Mouse (Mus musculus) adrenal gland, adult 8-10 months (tissue): Measurements from ENCODE around the gene Mindy2. TPM values are rescaled to one million over a fixed set of nuclear protein-coding genes. Genes with fewer than 3 reads are reported as not detected.
"Not testable (repeated sequence)": the region's sequence is repeated elsewhere in the genome, so short reads cannot be mapped to it uniquely, and the experiment has no call there.

ENCODE experiments used
- DNase-seq: peaks from one replicate; pipeline ENCODE4 v3.0.0; 2022
- total RNA-seq, 4 experiments: library from RNA; stranded (reverse); gene quantifications; 2 replicates each; pipeline ENCODE4 v1.2.4; 2022

The Mindy2 gene
- total RNA-seq, 4 experiments from 2014 or later = 15.9 to 22.7 (median 19.1) TPM

DNA sequence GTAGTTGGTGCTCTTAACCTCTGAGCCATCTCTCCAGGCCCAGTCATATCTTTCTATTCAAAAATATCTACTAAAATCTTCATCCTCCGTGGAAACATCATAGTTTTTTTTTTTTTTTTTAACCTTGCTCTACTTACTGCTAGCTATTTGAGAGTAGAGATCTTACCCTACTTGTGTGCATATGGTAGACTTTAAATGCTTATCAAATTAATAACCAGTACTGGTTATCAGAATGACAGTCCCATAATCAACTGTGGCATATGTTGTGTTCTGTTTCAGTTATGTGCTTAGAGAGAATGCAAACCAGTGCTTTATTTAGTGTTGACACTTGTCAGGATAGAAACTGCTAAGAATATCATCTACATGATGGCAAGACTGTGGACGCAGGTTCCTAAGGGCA lies 78.9 kb downstream of the Mindy2 start:
- no peak for DNase-seq

DNA sequence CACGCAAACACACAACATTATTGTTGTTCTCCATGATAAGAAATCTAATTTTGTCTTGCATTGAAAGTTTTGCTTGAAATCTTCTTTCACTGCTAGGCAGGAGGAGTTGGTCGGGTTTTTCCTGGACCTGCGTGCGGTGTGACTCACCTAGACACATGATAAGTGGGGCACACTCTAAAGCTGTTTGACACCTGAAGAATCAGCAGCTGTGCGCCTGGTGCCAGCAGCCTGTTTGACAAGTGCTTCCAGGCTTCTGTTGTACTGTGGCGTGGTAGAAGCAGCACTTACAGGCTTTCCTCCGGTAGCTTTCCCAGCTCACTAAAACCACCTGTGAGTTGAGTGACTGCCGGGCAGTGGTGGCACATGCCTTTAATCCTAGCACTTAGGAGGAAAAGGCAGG lies 86.6 kb downstream of the Mindy2 start:
- no peak for DNase-seq

DNA sequence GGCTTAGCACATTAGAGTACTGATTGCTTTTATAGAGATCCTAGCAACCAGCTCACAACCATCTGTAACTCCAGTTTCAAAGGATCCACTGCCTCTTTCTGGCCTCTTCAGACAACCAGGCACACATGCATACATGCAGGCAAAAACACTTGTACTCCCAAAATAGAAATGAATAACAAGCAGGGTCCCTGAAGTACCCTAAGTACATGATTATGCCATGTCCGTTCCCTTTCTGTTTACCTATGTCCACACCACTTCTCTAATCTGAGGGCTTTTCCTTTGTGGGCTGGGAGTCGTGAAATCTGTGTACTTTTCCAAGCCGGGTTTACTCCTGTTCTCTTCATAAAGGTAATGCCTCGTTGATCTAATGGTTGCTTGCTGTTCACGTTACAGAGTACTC lies 89.3 kb downstream of the Mindy2 start:
- DNase-seq = no peak

DNA sequence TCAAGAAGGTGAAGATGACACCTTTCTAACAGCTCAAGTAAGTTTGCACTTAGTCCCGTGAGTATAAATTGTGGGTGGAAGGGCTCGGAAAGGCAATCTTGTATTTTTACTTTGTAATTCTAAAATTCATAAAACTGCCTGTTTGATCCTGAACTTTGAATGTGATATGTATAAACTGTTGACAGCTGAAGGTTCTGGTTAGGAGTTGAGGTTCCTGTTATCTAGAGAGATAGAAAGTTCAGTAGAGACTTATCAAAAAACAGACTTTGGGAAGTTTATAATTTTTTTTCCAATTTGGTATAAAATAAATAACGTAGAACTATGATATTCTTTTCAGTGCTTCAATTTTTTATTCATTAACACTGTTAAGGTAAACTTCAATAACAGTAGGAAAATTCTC lies 94.1 kb downstream of the Mindy2 start:
- DNase-seq = no peak

DNA sequence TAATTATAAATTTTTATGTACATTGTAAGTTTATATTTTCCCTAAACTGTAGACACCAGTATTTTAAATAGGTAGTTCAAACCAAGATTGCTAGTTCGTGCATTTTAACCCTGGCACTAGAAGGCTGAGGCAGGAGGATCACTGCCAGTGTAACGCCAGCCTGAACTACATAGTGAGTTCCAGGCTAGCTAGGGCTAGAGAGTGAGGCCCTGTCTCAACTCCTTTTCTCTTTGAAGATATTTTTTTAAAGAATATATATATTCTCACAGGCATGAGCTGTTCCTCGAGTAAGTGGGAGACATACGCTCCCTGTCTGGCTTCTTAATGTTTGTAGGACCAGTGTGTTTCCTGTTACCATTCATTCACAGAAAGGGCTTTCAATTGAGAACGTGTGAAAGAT lies 100.2 kb downstream of the Mindy2 start:
- DNase-seq = no peak

DNA sequence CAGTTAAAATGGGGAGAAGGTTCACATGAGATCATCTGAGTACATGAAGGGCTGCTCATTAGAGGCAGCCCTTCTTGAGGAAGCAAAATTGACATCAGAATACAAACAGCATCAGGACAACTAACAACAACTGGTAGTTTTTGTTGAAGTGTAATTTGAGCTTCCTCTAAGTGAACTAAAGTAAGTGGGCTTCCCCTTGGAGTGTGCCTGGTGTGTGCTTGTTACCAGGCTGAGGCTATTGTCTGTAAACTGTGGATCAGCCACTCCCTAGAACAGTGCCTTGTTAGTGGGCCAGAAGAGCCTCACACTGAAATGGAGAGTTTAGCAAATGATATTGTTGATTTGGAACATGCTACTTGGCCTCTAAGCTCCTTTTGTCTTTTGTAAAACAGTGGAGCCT lies 101.5 kb downstream of the Mindy2 start:
- no peak for DNase-seq

DNA sequence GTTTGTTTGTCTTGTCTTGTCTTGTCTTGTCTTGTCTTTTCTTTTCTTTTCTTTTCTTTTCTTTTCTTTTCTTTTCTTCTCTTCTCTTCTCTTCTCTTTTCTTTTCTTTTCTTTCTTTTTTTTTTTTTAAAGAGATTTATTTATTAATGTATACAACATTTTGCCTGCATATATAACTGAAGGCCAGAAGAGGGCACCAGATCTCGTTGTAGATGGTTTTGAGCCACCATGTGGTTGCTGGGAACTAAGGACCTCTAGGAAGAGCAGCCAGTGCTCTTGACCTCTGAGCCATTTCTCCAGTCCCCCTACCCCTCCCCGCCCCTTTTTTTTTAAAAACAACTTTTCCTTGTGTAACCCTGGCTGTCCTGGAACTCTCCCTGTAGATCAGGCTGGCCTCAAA lies 104.7 kb downstream of the Mindy2 start:
- not testable (repeated sequence) for DNase-seq

DNA sequence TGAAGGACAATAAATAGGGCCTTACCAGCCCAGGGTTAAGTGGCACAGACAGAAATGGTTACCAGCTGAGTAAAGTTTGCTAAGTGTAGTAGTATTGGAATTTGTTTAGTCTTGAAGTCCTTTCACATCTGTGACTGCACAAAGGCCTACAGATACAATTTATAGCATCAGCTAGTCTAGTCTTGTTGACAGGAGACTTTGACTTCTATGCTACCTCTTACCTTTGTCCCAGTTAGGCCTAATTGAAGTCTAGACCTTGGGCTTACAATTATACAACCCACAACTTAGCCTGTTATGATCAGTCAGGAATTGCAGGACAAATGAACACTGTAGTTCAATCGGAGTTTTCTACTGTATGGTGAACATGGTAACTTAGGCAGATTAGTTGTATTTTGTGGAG lies 105.5 kb downstream of the Mindy2 start:
- no peak for DNase-seq

Other genes with a start within 250 kb of the Mindy2 start
- 1 to 10 TPM in 3 of 4 experiments, under 1 TPM in 1; 0.73 to 2.9 (median 1.5) TPM for gene Ccnb2, start 235.6 kb downstream of the Mindy2 start, total RNA-seq
- gene Rnf111, start 153.4 kb downstream of the Mindy2 start, total RNA-seq = 10 to 100 TPM; 33.2 to 51.8 (median 38.6) TPM
- gene Sltm, start 114.4 kb downstream of the Mindy2 start, total RNA-seq = 10 to 100 TPM; 25.6 to 66.3 (median 38.4) TPM
- gene Gm10642, start 923 bp downstream of the Mindy2 start, total RNA-seq = under 1 TPM; 0.37 to 0.65 (median 0.47) TPM
- gene Adam10, start 21.8 kb upstream of the Mindy2 start, total RNA-seq = 10 to 100 TPM; 46.6 to 59.2 (median 54.2) TPM